Mouse (Mus musculus) megakaryocyte progenitor cell, adult 5-6 weeks (primary cell): ENCODE data around the gene Hdac5. TPM values are rescaled to one million over a fixed set of nuclear protein-coding genes. Genes with fewer than 3 reads are reported as not detected.

Experiments used
- ATAC-seq: replicated peaks from 2 replicates; pipeline ENCODE4 v1.8.0; 2016; ENCODE audit warnings: mild to moderate bottlenecking, moderate TSS enrichment, inconsistent platforms; ENCODE audit not compliant: poor library complexity
- total RNA-seq, 2 experiments: library from RNA; stranded (forward) in 1 of 2; stranded (reverse) in 1 of 2; fragments of 157-497, 149-512 nt in 1 of 2; fragments of 200-1000 nt in 1 of 2; gene quantifications; 2 replicates each; pipeline versions ENCODE4 v1.2.3 to v1.2.4; 2015 to 2017

Gene Hdac5
- total RNA-seq, 2 experiments from 2014 or later, result 18.6 to 22.1 TPM

DNA sequence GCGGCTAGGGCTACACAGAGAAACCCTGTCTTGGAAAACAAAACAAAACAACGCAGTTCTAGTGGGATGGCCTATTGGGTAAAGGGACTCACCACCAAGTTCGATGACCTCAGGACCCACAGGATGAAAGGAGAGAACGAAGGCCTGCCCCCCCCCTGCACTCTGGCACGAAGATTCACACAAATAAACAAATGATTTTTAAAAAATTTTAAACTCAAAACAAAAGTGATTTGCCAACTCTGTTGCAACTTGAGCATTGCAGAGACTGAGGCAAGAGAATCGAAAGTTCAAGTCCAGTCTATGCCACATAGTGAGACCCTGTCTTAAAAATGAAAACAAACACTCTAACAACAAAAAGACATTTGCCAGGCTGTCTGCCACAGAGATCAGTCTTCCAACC is 10.7 kb upstream of the Hdac5 start:
- no peak for ATAC-seq

DNA sequence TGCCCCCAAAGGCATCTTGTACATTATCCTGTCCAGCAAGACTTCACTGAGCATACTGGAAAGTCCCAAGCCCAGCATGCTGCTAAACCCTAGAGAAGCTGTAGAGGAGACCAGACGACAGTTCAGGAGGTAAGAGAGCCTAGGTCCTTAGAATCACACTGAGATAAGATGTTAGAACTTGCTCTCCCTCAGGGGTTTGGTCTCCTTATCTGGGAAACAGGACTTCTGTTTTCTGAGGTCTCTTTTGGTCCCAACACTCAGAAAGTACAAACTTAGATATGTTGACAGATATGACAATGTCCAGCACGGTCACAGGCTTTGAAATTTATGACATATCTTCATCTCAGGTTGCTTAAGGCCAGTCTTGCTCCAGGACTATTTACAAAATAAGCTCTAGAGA is 6.1 kb upstream of the Hdac5 start:
- no peak for ATAC-seq

DNA sequence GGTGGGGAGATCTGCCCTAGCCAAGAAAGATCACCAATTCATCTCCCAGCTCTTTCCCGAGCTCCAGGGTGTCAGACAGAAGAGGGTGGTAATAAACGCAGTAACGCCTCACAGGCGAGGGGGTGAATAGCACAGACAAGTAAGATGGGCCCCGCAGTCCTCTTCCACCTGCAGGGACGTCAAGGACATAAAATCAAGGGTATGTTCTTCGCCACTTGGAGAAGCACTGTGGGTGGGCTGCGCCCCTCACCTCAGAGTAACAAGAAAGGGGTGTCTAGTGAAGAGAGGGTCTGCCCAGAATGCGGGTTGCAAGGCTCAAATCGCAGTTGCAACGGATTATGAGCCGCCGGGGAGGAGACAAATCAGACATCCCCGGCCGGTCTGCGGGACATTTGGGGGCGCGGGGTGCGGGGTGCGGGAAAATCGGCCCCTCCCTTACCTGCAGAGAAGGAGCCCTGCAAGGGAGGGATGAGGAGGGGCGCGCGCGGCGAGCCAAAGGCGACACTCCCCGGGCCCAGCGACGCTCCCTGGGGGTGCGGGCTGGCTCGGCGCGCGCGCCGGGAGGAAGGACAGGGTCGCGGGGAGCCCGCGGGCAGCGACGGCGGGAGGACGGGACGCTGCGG is 524 bp downstream of the Hdac5 start:
- no peak; the same call in 1 of the 2 replicates for ATAC-seq

DNA sequence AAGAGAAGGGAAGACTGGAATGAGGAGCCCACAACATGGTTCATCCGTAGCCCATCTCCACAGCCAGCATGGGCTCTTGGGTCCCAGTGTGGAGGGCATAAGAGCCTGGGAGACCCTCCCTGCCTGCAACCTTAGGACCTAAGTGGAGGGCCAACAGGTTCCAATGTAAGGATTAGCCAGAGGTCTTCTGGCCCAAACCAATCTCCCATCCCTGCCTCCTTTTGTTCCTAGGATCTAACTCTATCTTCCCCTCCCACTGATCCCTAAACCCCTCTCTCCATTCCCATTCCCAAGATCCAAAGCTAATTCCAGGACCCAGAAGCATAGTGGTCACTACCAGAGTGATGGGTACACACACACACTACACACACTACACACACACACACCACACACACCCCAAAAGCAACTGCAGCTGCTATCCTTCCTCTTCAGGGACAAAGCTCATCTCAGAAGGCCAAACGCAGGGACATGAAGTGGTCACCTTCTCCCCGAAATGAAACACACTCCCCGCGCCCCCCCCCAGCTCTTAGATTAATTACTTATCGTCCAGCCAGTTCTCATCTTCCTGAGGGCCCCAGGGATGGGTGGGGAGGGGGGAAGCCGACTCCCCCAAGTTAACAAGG is 1.2 kb downstream of the Hdac5 start:
- no peak for ATAC-seq

DNA sequence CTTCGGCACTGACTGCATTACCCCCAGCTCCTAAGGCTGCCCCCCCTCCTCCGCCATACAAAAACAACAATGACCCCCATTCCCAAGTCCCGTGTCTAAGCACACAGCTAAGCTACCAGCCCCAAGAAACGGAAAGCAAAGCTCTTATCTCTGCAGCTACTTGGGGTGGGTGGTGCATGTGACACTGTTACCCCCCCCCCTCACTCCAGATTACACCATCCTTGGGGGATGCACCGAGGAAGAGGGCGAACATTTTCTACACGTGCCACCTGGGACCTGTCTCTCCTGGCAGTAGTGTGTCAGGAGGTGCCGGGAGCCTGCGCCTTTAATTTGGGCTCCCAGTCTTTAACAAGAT is 1.8 kb downstream of the Hdac5 start:
- no peak for ATAC-seq

DNA sequence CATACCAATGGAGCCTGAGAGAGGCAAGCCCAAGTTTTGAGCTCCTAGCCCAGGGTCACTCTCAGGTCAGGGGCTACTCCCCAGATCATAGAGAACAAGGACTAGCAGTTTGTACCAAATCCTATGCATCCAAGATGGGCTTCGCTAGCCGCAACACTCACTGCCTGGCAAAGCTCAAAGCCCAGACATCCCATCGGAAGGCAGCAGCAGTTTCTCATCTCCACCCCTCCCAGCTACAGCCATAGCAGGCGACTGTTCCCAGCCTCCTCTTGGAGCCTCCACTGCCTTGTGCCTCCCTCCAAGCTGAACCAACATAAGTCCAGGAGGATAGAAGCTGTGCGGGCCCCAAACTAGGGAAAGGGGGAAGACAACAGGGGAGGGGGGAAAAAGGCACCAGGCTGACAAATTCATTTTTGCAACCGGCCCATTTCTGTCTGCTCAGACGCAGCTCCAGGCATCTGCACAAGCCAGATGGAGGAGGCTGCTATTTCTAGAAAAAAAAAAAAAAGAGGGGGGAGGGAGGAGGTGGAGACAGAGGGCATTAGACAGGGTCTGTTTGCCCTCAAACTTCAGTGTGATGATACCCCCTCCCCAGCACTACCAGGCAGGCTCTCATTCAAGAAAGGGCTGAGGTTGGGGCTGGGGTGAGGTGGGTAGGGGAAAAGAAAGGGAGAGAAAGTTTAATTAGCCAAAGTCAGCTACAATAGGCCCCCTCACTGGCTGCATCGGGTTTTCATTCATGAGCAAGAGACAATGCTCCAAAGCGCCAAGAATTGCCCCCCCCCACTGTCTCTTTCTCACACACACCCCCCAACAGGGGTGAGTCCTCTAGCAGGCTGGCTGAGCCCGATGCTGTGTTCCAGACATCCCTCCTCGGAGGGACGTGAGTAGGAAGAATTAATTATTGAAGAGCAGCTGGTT is 2.4 kb downstream of the Hdac5 start:
- ATAC-seq, result no peak

DNA sequence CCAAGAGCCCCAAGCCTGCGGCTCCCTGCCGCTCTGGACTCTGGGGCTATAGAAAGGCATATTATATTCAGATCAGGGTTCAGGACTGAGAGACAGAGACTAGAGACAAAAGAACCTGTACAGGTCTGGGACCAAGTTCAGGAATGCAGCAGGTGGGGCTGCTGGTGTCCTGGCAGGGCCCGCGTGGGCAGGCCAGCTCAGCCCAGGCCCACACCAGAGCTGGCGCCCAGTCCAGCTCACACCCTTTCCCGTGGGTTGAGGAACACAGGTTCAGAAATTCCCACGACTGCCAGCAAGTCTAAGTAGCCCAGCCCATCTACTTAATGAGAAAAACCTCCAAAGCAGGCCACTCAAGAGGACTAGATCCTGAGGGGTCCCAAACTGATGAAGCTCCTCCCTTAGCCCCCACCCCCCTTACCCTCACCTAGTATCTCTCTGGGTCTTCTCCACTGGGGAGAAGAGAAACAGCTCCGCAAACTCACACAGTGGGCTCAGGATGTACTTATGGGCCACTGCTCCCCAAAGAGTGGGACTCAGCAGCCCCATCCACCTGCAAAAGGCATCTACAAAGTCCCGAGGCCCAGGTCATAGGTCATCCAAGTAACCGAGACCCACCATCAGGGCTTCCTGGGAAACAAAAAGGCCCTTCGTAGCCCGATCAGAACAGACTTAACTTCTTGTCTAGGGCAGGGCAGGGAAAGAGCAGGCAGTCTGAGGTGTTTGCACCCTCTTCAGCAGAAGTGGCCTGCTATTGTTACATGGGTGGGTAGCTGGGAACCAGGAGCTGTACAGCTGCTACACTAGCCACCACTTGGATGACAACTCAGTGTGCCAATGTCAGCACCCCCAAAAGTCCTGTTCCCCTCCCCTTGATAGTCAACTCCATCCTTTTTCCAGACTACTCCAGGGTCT is 3.6 kb downstream of the Hdac5 start:
- no peak for ATAC-seq

DNA sequence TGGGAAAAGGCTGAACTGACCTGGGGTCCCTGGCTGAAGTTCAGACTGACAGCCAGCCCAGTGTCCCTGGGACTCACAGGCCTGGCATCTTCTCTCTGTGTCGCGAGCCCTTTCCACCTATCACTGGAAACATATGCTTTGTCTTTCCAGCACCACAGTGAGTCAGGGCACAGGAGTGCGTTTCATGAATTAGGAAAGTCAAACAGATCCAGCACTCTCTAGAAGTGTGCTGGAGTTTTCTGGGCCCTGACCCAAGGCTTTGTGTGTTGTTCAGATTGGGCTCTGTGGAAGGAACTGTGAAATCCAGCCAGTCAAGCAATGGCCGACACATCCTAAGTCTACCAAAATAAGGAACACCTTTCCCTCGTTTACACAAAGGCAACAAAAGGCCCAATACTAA is 4.7 kb downstream of the Hdac5 start:
- ATAC-seq, result no peak

DNA sequence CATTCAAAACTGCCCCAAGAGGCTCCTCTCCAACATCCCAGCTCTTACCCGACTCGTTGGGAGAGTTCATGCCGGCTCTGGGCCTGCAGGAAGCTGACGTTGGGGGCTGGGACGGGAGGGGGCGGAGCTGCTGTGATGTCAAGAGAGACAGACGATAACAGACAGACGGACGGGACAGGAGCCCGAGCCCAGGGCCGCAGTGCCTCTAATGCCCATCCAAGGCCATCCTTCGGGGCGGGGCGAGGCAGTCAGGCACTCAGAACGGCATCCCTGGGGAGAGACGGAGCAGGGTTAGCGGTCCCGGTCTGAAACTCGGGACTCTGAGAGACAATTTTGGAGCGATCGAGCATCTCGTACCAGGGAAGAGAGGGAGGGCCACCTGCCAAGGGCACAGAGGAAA is 5.3 kb downstream of the Hdac5 start:
- ATAC-seq, result no peak

DNA sequence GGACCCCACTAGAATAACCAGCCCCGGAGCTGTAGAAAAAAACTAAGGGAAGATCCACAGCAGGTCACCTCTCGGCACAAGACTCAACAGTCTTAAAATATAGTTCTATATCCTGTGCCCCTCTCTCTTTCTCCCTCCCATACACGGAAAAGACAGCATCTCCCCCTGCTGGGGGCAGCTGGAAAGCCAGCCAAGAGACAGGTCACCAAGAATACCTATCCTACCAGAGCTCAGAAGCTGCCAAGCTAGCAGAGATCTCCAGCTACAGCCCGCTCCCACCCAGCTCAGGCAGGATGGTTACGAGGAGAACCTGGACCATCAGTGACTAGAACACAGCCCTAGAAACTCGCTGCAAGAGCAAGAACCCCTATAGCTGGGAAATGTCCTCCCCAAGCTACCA is 6.8 kb downstream of the Hdac5 start:
- ATAC-seq, result peak; percentile 37

DNA sequence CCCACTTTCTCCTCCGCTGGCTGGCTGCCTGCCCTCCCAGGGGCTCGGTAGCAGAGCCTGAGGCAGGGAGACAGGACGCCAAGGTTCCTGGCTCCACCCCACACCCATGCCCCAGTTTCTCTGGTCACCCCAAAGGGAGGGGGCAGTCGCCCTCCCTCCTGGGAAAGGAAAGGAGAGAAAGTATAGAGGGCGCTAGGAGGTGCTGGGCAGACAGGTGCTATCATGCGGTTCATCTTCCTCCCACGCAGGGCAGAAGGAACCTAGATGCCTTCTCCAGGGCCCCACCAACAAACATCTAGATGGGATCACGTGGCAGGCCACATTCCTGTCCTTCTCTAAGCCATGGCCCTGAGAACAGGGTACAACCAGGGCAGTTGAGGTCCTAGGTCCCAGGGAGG is 8.0 kb downstream of the Hdac5 start:
- no peak for ATAC-seq

DNA sequence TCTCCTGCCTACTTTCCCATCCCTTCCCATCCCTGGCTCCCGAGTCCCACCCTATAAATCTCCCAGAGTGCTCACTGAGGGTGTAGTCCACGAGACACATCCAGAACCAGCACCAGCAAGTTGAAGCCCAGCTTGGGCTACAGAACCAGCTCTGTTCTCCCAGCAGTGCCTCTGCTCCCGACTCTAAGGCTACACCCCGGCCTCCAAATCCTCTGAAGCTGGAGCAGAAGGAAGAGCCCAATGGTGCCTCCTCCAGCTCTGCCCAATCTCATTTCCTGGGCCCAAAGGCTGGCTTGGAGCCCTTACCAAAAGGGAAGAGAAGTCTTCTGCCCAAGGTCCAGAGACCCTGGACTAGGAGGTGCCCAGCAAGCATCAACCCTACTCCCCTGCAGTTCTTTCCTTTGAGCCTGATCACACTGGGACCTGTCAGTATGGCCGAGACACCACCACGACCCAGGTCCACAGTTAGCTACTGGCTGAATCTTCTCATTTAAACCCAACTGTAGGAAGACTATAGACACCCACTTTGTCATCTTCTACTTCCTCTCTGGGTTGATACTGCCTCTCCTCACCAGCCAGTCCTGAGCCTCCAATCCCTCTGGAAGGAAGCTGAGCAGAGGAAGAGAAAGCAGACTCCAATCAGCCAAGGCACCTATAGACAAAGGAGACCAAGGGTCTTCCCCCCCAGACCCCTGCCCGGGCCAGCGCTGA is 8.6 kb downstream of the Hdac5 start:
- ATAC-seq, result no peak

DNA sequence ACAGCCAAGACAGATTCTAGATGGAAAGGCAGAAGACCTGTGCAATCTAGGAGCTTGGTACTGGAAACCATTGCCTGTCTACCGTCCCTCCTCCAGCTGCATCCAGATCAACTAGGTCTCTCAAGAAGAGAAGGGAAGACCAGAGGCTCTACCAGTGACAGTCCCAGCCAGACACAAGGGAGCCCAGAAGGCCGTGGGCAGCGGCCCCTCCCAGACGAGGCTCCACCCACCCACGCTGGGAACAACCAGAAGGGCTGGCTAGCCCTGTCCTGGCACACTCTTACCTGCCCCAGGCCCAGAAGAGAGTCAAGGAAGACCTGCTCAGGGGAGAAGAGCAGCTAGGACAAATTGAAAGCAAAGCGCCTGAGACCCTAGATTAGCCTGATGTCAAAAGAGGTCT is 9.5 kb downstream of the Hdac5 start:
- no peak for ATAC-seq

DNA sequence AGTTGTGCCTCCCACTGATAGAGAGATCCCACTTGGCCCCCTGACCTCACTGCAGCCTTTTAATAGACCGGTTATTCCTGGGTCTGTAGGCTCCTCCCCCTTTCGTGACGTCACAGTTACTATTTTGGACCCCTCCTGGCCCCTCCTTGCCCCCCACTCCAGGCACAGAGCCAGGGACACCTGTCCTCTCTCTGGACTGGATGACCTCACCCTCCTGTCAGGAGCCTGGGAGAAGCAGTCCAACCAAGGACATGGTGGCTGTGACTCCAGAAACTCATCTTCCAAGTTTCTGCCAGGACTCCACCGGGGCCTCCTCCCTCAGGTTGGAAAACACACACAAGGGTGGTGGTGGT is 10.0 kb downstream of the Hdac5 start:
- ATAC-seq, result no peak

DNA sequence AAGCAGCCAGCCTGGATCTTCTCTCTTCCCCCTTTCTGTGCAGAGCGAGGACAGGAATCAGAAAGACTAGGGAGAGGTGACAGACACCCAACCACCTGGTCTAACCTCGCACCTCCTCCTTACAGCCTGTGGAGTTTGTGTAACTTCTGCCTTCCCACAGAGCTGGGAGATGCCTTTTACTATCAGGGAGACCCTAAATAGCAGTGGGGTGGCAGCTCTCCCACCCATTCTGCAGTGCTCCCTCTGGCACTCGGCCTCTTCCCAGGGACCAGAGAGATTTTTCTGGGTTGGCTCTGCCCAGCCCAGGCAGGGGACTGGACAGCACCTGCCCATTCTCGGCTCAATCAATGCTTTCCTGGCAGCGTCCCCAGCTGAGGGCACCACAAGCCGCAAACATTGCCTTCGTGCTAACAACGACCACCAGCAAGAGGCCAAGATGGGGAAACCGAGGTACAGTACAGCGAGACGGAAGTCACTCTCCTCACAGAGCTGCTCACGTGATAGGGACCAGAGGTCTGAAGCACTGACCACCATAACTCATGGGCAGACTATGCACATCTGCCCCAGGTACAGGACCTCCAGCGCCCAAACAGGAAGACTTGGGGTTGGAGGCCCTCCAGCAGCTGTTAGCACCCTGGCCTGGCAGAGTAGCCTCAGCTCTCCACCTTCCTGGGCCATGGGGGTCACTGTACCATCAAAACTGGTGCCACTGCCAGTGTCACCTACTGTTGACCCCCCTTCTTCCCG is 10.5 kb downstream of the Hdac5 start:
- ATAC-seq, result no peak; the same call in 1 of the 2 replicates

DNA sequence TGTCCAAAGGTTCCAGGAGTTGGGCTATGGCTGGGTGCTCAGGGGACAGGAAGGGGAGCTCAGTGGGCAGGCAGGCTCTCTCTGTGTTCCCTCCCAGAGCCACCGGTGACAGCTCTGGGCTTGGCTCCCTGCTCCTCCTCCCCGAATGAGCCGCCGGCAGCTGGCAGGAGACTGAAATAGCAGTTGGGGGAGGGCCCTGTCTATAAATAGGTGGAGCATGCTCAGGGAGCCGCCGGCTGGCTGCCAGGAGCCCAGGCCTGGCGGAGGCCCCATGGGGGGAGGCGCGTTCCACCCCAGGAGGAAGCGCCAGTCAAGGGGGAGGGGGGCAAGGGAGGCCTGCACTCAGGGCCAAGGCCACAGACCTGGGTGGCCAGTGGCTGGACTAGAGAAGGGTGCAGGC is 11.2 kb downstream of the Hdac5 start:
- peak; percentile 91 for ATAC-seq

DNA sequence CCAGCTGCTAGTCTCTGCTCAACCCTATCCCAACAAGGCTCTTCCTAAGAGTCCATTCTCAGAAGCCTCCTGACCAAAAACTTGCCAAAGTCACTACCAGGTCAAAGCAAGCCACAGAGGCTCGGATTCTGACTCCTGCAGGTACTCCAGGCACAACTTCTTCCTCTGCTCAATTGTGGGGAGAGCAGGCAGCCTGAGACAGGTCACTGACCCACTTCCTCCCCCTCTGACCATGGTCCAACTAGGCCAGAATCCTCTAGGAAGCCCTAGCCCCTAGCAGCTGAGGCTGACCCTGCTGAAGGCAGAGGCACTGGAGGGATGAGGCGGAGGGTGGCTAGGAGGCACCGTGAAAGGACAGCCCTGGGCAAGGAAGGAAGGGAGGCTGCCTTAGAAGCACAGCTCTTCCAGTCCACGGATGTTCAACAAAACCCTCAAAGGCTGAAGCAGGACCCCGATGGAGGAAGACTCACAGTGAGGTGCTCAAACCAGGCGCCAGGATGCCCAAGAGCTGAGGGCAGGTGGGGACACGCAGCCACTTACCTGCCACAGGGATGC is 12.0 kb downstream of the Hdac5 start:
- no peak for ATAC-seq

DNA sequence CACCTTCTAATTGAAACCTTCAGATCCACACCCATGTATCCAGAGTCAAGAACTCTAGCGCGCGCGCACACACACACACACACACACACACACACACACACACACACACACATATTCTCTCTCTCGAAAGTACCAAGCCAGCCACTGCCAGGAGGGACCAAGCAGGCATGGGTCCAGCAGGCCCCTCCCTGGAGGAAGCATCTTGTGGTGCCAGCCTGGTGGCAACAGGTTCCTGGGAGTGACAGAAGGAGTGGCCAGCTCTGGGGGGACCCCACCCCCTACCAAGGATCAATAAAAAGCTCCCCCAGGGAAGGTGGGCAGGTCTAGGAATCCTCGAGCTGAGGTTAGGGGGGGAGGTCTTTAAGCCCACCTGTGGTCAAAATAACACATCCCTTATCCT is 12.6 kb downstream of the Hdac5 start:
- no peak for ATAC-seq

DNA sequence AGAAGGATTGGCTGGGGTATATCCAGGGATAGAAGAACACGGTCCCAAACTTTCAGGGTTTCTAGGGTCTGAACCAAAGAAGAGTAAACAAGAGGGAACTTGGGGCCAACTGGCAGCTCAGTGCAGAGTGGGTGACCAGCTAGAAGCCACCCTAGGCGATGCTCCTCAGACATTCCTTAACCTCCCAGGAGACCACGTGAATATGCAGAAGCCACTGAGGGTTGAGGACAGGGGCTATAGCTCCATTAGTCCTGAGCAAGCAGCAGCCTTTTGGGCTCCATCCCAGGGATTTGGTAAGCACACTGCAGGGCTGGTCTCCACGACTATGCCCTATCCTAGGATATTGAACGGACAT is 13.1 kb downstream of the Hdac5 start:
- ATAC-seq, result no peak
